Mouse (Mus musculus) C2C12 (cell line): ENCODE results near the gene Cluap1.
A peak's percentile ranks its signal among the peaks of the same experiment; 100 is the strongest.

Source experiments
- CTCF ChIP-seq: IDR thresholded peaks from one replicate; pipeline ENCODE4 v1.5.1; 2011; ENCODE audit not compliant: control insufficient read depth, insufficient read depth, insufficient read length
- FOSL1 ChIP-seq: IDR thresholded peaks from one replicate; pipeline ENCODE4 v1.8.0; 2011; ENCODE audit warnings: mild to moderate bottlenecking, low read length; ENCODE audit not compliant: poor library complexity, insufficient read depth, severe bottlenecking
- MAX ChIP-seq: IDR thresholded peaks from one replicate; pipeline ENCODE4 v1.6.1; 2011; ENCODE audit warnings: mild to moderate bottlenecking, control low read depth
- MYOD1 ChIP-seq: IDR thresholded peaks from one replicate; pipeline ENCODE4 v1.6.1; 2011; ENCODE audit warnings: low read depth; ENCODE audit not compliant: control insufficient read depth, insufficient read length
- MYOG ChIP-seq: IDR thresholded peaks from one replicate; pipeline ENCODE4 v1.6.1; 2011; ENCODE audit not compliant: control insufficient read depth, insufficient read length; ENCODE audit errors: extremely low read depth
- USF1 ChIP-seq: IDR thresholded peaks from one replicate; pipeline ENCODE4 v1.6.1; 2011; ENCODE audit warnings: low read depth, mild to moderate bottlenecking, control low read depth, moderate library complexity

DNA sequence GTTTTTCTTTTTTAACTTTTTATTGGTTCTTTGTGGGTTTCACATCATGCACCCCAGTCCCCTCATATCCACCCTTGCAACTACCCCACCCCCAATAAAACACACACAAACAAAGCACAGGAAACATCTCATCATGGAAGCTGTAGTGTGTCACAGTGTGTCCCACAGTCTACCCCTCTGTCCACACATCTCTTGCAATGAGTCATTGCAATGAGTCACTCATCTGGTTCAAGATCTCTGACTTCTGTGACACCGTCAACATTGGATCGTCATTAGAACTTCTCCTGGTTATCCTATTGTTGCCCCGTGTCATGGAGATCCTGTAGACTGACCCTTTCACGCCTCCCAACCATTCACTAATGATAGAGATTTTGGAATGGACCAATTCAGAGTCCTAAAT lies 26.1 kb downstream of the Cluap1 start:
- TF ChIP-seq CTCF, result no peak
- TF ChIP-seq MYOG, result no peak
- TF ChIP-seq MAX, result no peak
- TF ChIP-seq USF1, result no peak
- no peak for TF ChIP-seq MYOD1
- TF ChIP-seq FOSL1, result peak; percentile 69
